Mouse (Mus musculus) gastrocnemius, postnatal 14 days (tissue): ENCODE measurements around the gene Srp14. TPM values are rescaled to one million over a fixed set of nuclear protein-coding genes. Genes with fewer than 3 reads are reported as not detected.

Experiments
- DNase-seq: peaks from one replicate; pipeline ENCODE4 v3.0.0; 2021; ENCODE audit warnings: mixed read lengths
- intact Hi-C: fragments of 180-260 bp; cut with DNase I; formaldehyde crosslinking; loops from one replicate; pipeline ENCODE4 v1.15.1; 2025; ENCODE audit warnings: low total_unique reads
- total RNA-seq, 2 experiments: library from RNA; stranded (reverse); gene quantifications; 2 replicates each; pipeline ENCODE4 v1.2.3; 2021

Srp14 gene
- total RNA-seq, 2 experiments from 2014 or later = 130 to 138 TPM

DNA sequence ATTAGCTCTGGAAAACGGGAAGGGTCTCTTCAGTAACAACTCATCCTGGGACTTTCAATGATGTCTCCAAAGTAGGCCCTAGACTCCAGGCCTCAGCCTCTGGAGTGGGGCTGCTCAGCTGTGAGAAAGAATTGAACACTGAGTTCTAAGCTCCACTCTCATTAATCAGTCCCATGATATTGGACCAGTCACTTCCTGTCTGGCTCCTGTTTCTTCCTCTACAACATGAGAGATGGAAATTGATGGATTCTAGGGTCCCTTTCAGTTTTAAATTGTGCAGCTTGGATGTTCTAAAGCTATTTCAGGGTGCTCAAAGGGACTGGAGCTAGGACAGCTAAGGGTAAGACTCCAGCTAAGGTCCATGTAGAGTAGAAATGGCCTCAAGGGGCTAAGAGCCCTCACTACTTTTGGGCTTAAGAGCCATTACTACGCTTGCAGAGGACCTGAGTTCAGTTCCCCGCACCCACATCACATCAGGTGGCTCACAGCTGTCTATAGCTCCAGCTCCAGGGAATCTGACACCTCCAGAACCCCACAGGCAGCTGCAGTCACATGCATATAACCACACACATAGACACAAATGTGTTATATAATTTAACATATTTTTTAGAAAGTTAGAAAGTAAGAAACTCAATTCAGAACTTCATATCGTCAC lies 12.4 kb upstream of the Srp14 start:
- intact Hi-C loops = no loop called here
- DNase-seq = no peak

- intact Hi-C loops = no loop called here
These were observed 11.8 kb upstream of the Srp14 start for GRCm38 (mm10) chr2:118491281-118491731.

DNA sequence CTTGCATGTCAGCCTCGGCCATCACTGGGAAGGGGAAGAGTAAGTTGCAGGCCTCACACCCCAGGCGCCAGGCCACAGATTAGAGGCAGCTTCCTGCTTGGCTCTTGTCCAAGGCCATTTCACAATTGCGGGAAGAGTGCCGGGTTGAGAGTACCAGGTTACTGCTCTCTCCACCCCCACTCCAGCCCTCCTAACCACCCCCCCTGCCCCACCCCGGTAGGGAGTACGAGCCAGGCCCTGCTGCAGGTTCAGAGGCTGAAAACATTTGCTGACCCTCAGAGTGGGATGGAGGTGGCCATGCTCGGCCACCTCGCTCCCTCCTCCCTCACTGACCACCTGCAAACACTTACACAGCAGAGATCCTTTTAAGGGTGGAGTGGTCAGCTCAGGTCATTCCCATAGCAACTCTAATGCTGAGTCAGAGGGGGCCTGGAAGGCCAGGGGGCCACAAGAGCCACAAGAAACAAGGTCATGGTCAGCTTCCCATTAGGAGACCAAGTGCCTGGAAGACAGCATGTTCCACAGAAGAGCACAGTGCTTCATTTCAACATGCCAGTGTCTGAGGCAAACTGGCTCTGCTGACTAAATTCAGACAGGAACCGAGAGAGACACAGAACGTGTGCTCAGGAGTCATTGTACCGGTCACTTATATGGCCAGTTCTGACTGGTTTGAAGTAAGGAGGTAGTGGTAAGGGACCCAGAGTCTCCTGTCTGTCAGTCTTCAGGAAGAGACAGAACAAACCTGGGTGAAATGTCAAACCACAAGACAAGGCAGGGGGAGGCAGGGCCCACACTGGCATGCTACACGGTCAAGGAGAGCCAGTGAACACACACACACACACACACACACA lies 11.0 kb upstream of the Srp14 start:
- intact Hi-C loops = no loop called here
- DNase-seq = peak; percentile 70

More at GRCm38 (mm10) chr2:118491281-118491731, 11.8 kb upstream of the Srp14 start:
- peak; percentile 35 for DNase-seq

DNA sequence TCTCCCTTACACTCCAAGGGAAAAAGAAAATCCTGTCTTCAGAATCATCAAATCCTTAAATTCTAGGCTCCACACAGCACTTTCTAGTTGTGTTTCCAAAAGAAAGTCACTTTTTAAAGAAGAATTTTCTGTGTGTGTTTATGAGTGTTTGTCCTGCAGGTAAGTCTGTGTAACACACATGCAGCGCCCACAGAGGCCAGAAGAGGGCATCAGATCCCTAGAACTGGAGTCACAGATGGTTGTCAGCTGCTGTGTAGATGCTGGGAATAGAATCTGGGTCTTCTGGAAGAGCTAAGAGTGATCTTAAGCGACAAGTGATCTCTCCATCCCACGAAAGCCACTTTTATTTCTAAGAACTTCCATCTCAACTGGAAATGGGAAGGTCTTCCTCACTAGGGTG lies 8.3 kb upstream of the Srp14 start:
- intact Hi-C loops = loop anchor here (2.0 to 5.0 kb wide), 2 partner anchors 64 to 117 kb away; no protein-coding TSS in a partner anchor
- DNase-seq = no peak

DNA sequence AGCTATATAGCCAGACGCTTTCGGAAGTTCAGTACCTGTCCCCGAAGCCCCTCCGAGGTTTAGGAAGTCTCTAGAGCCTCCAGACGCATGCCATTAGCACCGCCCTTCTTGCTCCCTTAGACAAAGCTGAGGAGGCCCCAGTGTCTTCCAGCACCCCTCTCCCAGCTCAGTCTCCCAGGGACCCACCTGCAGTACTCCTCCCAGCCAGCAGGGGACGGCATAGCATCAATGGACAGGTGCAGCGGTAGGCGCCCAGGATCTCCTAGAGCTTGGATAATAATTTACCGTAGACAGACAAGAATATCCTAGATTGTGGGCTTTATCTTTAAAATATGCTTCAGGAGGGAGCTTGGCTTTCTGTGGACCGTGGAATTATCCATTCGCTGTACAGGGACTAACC lies 7.4 kb upstream of the Srp14 start:
- peak; percentile 84 for DNase-seq
- intact Hi-C loops = loop anchor here (2.0 to 5.0 kb wide), 2 partner anchors 65 to 118 kb away; no protein-coding TSS in a partner anchor

DNA sequence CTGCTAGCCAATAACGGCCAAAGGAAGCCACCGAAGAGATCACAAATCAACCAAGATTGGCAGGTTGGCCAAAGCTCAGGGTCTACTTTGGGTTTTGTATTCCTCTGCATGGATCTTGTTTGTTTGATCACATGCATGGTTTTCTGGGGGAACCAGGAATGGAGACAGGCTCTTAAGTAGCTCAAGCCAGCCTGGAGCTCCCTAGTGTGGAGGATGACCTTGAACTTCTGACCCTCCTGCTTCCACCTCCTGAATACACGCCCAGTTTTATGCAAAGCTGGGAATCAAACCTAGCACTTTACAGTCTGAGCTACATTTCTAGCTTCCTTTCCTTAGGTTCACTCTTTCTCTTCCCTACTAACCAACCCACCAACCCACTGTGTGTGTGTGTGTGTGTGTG lies 5.9 kb upstream of the Srp14 start:
- no peak for DNase-seq
- intact Hi-C loops = loop anchor here (5.0 kb wide), 1 partner anchor 67 kb away; no protein-coding TSS in a partner anchor

GRCm38 (mm10) chr2:118484386-118484898 lies 4.9 kb upstream of the Srp14 start:
- DNase-seq = no peak
- intact Hi-C loops = no loop called here

DNA sequence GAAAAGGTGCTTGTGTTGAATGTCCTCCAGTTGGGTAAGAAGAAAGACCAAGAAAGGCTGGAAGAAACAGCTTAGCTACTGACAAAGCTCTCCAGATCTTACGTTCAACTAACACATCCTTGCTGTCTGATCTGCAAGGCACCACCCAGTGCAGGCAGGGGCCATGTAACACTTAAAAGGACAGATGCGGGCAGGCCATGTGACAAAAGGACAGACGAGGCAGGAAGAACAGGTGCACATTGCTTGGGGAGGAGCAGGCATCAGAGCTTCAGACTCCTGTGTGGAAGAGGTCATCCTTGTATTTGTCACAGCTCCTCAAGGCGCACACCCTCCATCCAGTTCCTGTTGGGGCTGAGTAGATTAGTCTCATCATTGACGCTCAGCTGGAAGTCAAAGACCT lies 3.5 kb upstream of the Srp14 start:
- no peak for DNase-seq
- intact Hi-C loops = no loop called here

DNA sequence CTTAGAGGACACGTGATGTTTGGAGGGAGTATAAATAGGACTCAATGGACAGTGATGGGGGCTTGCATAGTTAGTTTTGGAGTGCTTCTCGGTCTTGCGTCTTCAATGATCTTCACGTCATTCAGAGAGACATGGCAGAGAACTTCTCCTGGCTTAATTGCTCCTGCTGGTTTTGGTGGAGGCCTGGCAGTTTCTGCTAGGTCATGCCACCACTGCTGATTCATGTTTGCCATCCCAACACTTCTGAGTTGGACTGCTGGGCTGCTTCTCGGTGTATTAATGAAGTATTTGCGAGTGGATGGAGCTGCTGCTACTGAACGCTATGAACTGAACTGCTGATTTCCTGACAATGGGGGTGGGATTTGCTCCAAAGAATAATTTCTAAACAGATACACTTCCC lies 1.4 kb upstream of the Srp14 start:
- intact Hi-C loops = no loop called here
- no peak for DNase-seq

DNA sequence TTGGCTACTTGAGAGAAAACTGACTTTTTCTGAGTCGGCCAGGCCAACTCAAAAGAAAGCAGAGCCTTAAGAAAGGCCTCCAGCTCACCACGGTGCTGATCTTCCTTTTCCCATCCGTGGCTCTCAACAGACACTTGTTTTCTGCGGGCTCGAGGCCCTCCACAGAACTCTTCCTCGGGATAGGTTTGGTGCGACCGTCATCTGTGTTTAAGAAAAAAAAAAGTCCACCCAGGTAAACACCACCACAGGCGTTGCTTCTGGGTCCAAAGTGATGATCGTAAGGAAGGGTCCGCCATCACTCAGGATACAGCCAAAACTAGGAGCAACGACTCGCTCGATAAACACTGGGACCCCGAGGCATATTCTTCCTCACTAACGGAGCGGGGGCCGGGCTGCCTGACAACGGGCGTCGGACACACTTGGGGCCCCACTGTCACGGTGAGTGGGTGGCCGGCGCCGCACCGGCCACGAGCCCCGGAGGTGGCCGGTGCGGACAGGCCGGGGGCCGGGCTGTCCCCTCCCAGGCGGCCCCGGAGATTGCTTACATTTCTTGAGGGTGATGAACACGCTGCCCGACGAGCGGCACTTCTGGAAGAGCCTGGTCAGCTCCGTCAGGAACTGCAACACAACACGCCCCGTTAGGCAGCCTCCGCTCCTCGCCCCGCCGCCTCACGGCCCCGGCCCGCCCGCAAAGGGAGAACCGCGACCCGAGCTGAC lies 520 bp downstream of the Srp14 start:
- intact Hi-C loops = no loop called here

GRCm38 (mm10) chr2:118468354-118468753 lies 11.2 kb downstream of the Srp14 start:
- DNase-seq = no peak
- intact Hi-C loops = no loop called here

More for the DNA sequence above, 520 bp downstream of the Srp14 start:
- no peak for DNase-seq

DNA sequence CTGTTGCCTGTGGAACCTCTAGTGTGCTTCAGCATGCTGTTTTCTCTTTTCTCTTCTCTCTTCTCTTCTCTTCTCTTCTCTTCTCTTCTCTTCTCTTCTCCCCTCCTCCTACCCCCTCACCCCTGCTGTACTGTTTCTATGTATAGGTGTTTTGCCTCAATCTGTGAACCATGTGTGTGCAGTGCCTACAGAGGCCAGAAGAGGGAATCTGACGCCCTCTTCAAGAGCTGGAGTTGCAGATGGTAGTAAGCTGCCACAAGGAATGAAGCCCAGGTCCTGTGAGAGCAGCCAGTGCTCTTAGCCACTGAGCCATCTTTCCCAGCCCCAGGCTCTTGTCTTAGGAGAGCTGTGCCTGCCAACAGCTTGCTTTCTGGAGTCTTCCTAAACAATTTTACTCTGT lies 12.9 kb downstream of the Srp14 start:
- no peak for DNase-seq
- intact Hi-C loops = no loop called here

GRCm38 (mm10) chr2:118465894-118466293 lies 13.6 kb downstream of the Srp14 start:
- intact Hi-C loops = no loop called here

GRCm38 (mm10) chr2:118464450-118464849 lies 15.1 kb downstream of the Srp14 start:
- intact Hi-C loops = no loop called here
- DNase-seq = no peak

More at GRCm38 (mm10) chr2:118465894-118466293, 13.6 kb downstream of the Srp14 start:
- DNase-seq = no peak

DNA sequence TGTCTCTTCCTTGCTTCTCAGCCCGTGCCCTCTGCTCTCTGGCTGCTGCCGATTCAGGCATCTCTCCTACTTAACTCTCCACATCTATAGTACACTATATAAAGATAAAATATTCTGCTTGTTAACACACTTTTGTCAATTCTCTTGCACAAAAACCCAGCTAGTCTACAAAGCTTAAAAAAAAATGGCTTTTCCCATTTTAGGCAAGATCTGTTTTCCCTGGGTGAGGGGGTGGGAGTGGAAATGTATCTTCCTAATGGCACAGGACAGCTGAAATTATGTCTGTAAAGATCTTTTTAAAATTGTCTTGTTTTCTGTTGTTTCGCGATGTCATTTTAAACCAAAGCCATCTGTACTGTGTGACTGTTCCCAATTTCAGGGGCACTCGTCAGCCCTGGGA lies 16.0 kb downstream of the Srp14 start:
- DNase-seq = no peak
- intact Hi-C loops = no loop called here

GRCm38 (mm10) chr2:118461480-118462165 lies 17.9 kb downstream of the Srp14 start:
- no peak for DNase-seq
- intact Hi-C loops = no loop called here

DNA sequence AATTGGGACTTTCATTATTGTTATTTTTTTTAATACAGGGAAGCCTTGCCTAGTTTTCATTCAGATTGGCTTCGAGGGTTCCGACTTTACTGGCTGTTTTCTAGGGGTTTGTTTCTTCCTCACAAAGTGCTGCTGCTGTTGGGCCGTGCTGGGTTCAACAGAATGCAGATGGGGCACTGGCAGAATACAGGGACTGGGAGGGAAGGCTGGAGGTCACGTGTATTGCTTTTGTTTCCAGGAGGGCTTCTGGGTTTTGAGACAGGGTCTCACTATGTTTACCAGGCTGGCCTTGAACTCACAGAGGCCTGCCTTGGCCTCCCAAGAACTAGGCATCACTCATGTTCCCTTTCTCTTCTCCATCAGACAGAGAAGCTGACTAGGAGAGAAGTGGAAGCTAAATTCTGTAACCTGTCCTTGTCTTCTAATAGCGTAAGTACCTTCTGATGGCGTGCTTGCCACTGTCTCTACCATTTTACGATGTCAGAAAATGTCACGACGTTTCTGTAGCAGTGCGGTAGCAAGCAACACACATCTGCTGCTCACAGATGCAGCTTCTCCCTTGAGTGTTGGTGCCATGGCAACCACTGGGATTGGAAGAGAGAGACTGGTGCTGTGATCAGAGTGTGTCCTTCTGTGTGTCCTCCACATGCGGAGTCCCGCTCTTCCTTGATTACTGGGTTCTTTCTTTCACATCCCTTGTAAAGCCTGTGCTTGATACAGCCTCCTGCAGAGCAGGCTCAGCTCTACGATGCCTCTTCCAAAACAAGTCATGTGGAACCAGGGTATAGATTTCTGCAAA lies 21.8 kb downstream of the Srp14 start:
- intact Hi-C loops = no loop called here
- no peak for DNase-seq

DNA sequence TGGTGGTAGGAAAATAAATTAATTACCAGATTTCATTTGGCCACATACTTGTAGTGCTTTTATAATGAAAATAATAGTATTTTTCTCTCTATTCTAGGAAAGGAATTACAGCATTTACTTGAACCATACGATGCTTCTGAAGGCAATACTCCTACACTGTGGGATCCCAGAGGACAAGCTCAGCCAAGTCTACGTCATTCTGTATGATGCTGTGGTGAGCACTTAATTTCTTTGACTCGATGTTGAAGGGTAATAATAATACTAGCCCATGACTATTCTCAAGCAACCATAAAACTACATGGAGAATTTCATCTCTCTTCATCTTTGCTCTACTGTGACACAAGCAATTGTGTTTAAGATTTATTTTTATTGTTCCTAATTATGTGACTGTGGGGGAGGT lies 22.5 kb downstream of the Srp14 start:
- intact Hi-C loops = no loop called here

More for the DNA sequence above, 22.5 kb downstream of the Srp14 start:
- no peak for DNase-seq
